Mouse (Mus musculus): ENCODE data around the gene Pde4d. TPM values are rescaled to one million over a fixed set of nuclear protein-coding genes. Genes with fewer than 3 reads are reported as not detected.
A peak's percentile ranks its signal among the peaks of the same experiment; 100 is the strongest.

The Pde4d gene
- polyA plus RNA-seq, 1 experiment from 2014 or later: 14.9 TPM

GRCm38 (mm10) chr13:109629216-109629615 lies 1179.5 kb downstream of the Pde4d start:
- H3K4me2 ChIP-seq (ENCODE audit: low read depth, low read length): no peak overlapping the region
- H3K4me1 ChIP-seq (replicated peaks; ENCODE audit: control insufficient read depth, insufficient read depth, low read length): peaks cover 17% of the 10 kb centered on the region
- ATAC-seq (ENCODE audit: low read depth): no peak
- H3K27me3 ChIP-seq (ENCODE audit: control insufficient read depth, insufficient read depth, low read depth, low read length): no peaks in the 10 kb centered on the region
- no peak overlapping the region for H3K9ac ChIP-seq (ENCODE audit: low read length)
- WGBS: 87% methylated on average over 5 of the region's 5 CpGs
- H3K27ac ChIP-seq (ENCODE audit: low read length): no peak overlapping the region
- no peaks in the 10 kb centered on the region for H3K36me3 ChIP-seq (ENCODE audit: control insufficient read depth, insufficient read depth, low read length)
- H3K4me3 ChIP-seq (ENCODE audit: low read length): no peak overlapping the region
- H3K9me3 ChIP-seq (ENCODE audit: control insufficient read depth, low read length): no peaks in the 10 kb centered on the region

GRCm38 (mm10) chr13:109631399-109632026 lies 1181.8 kb downstream of the Pde4d start:
- Histone ChIP-seq H3K4me1 (replicated peaks; ENCODE audit: control insufficient read depth, insufficient read depth, low read length) (peaks cover 17% of the 10 kb centered on the region), H3K36me3 (ENCODE audit: control insufficient read depth, insufficient read depth, low read length) (no peaks in the 10 kb centered on the region), H3K9ac (ENCODE audit: low read length) (no peak overlapping the region), H3K27me3 (ENCODE audit: control insufficient read depth, insufficient read depth, low read depth, low read length) (no peaks in the 10 kb centered on the region), H3K27ac (ENCODE audit: low read length) (peak overlapping the region; percentile 65; the same call in 1 of the 2 replicates), H3K9me3 (ENCODE audit: control insufficient read depth, low read length) (no peaks in the 10 kb centered on the region), H3K4me2 (ENCODE audit: low read depth, low read length) (no peak overlapping the region), H3K4me3 (ENCODE audit: low read length) (no peak overlapping the region)
- peak; percentile 48; the same call in 1 of the 2 replicates for ATAC-seq (ENCODE audit: low read depth)
- 21% methylated on average over 10 of the region's 10 CpGs for WGBS

GRCm38 (mm10) chr13:109632387-109633036 lies 1182.8 kb downstream of the Pde4d start:
- H3K27ac ChIP-seq (ENCODE audit: low read length): peak overlapping the region; percentile 72
- peak; percentile 81 for ATAC-seq (ENCODE audit: low read depth)
- H3K9me3 ChIP-seq (ENCODE audit: control insufficient read depth, low read length): no peaks in the 10 kb centered on the region
- H3K4me3 ChIP-seq (ENCODE audit: low read length): no peak overlapping the region
- H3K4me2 ChIP-seq (ENCODE audit: low read depth, low read length): peak overlapping the region; percentile 25
- 22% methylated on average over 7 of the region's 7 CpGs for WGBS
- H3K4me1 ChIP-seq (replicated peaks; ENCODE audit: control insufficient read depth, insufficient read depth, low read length): peaks cover 17% of the 10 kb centered on the region
- H3K36me3 ChIP-seq (ENCODE audit: control insufficient read depth, insufficient read depth, low read length): no peaks in the 10 kb centered on the region
- no peaks in the 10 kb centered on the region for H3K27me3 ChIP-seq (ENCODE audit: control insufficient read depth, insufficient read depth, low read depth, low read length)
- no peak overlapping the region for H3K9ac ChIP-seq (ENCODE audit: low read length)

GRCm38 (mm10) chr13:109633037-109633418 lies 1183.3 kb downstream of the Pde4d start:
- WGBS: 38% methylated on average over 3 of the region's 3 CpGs
- peaks cover 17% of the 10 kb centered on the region for H3K4me1 ChIP-seq (replicated peaks; ENCODE audit: control insufficient read depth, insufficient read depth, low read length)
- ATAC-seq (ENCODE audit: low read depth): no peak
- no peak overlapping the region for H3K9ac ChIP-seq (ENCODE audit: low read length)
- no peaks in the 10 kb centered on the region for H3K27me3 ChIP-seq (ENCODE audit: control insufficient read depth, insufficient read depth, low read depth, low read length)
- no peak overlapping the region for H3K4me3 ChIP-seq (ENCODE audit: low read length)
- peak overlapping the region; percentile 72 for H3K27ac ChIP-seq (ENCODE audit: low read length)
- H3K4me2 ChIP-seq (ENCODE audit: low read depth, low read length): peak overlapping the region; percentile 25; the same call in 1 of the 2 replicates
- no peaks in the 10 kb centered on the region for H3K36me3 ChIP-seq (ENCODE audit: control insufficient read depth, insufficient read depth, low read length)
- no peaks in the 10 kb centered on the region for H3K9me3 ChIP-seq (ENCODE audit: control insufficient read depth, low read length)

GRCm38 (mm10) chr13:109635901-109636520 lies 1186.3 kb downstream of the Pde4d start:
- H3K36me3 ChIP-seq (ENCODE audit: control insufficient read depth, insufficient read depth, low read length): no peaks in the 10 kb centered on the region
- no peak overlapping the region for H3K4me3 ChIP-seq (ENCODE audit: low read length)
- no peak overlapping the region for H3K9ac ChIP-seq (ENCODE audit: low read length)
- ATAC-seq (ENCODE audit: low read depth): no peak
- H3K4me1 ChIP-seq (replicated peaks; ENCODE audit: control insufficient read depth, insufficient read depth, low read length): peaks cover 19% of the 10 kb centered on the region
- no peaks in the 10 kb centered on the region for H3K9me3 ChIP-seq (ENCODE audit: control insufficient read depth, low read length)
- no peak overlapping the region for H3K4me2 ChIP-seq (ENCODE audit: low read depth, low read length)
- H3K27me3 ChIP-seq (ENCODE audit: control insufficient read depth, insufficient read depth, low read depth, low read length): no peaks in the 10 kb centered on the region
- WGBS: 70% methylated on average over 10 of the region's 10 CpGs
- no peak overlapping the region for H3K27ac ChIP-seq (ENCODE audit: low read length)

- H3K9me3 ChIP-seq (ENCODE audit: control insufficient read depth, low read length): no peaks in the 10 kb centered on the region
- H3K27me3 ChIP-seq (ENCODE audit: control insufficient read depth, insufficient read depth, low read depth, low read length): no peaks in the 10 kb centered on the region
- no peak for ATAC-seq (ENCODE audit: low read depth)
- no peak overlapping the region for H3K27ac ChIP-seq (ENCODE audit: low read length)
- H3K4me3 ChIP-seq (ENCODE audit: low read length): no peak overlapping the region
- no peak overlapping the region for H3K4me2 ChIP-seq (ENCODE audit: low read depth, low read length)
- H3K36me3 ChIP-seq (ENCODE audit: control insufficient read depth, insufficient read depth, low read length): no peaks in the 10 kb centered on the region
- no peak overlapping the region for H3K9ac ChIP-seq (ENCODE audit: low read length)
- peaks cover 2% of the 10 kb centered on the region; the same call in 1 of the 2 replicates for H3K4me1 ChIP-seq (replicated peaks; ENCODE audit: control insufficient read depth, insufficient read depth, low read length)
These were observed 1188.5 kb downstream of the Pde4d start for GRCm38 (mm10) chr13:109638273-109638672.

GRCm38 (mm10) chr13:109639286-109639685 lies 1189.5 kb downstream of the Pde4d start:
- Histone ChIP-seq H3K27ac (ENCODE audit: low read length) (no peak overlapping the region), H3K36me3 (ENCODE audit: control insufficient read depth, insufficient read depth, low read length) (no peaks in the 10 kb centered on the region), H3K9me3 (ENCODE audit: control insufficient read depth, low read length) (no peaks in the 10 kb centered on the region), H3K9ac (ENCODE audit: low read length) (no peak overlapping the region), H3K27me3 (ENCODE audit: control insufficient read depth, insufficient read depth, low read depth, low read length) (no peaks in the 10 kb centered on the region), H3K4me2 (ENCODE audit: low read depth, low read length) (no peak overlapping the region), H3K4me3 (ENCODE audit: low read length) (no peak overlapping the region), H3K4me1 (replicated peaks; ENCODE audit: control insufficient read depth, insufficient read depth, low read length) (peaks cover 2% of the 10 kb centered on the region; the same call in 1 of the 2 replicates)
- ATAC-seq (ENCODE audit: low read depth): peak; percentile 59
- WGBS: 32% methylated on average over 6 of the region's 6 CpGs

GRCm38 (mm10) chr13:109641562-109641961 lies 1191.8 kb downstream of the Pde4d start:
- no peaks in the 10 kb centered on the region for H3K27me3 ChIP-seq (ENCODE audit: control insufficient read depth, insufficient read depth, low read depth, low read length)
- WGBS: 40% methylated on average over 6 of the region's 6 CpGs

GRCm38 (mm10) chr13:109643419-109643818 lies 1193.7 kb downstream of the Pde4d start:
- H3K9ac ChIP-seq (ENCODE audit: low read length): no peak overlapping the region
- ATAC-seq (ENCODE audit: low read depth): no peak
- WGBS: 79% methylated on average over 3 of the region's 3 CpGs
- no peak overlapping the region for H3K4me2 ChIP-seq (ENCODE audit: low read depth, low read length)
- no peaks in the 10 kb centered on the region for H3K27me3 ChIP-seq (ENCODE audit: control insufficient read depth, insufficient read depth, low read depth, low read length)
- no peak overlapping the region for H3K4me3 ChIP-seq (ENCODE audit: low read length)
- peaks cover 7% of the 10 kb centered on the region; the same call in 1 of the 2 replicates for H3K4me1 ChIP-seq (replicated peaks; ENCODE audit: control insufficient read depth, insufficient read depth, low read length)
- H3K36me3 ChIP-seq (ENCODE audit: control insufficient read depth, insufficient read depth, low read length): no peaks in the 10 kb centered on the region
- H3K9me3 ChIP-seq (ENCODE audit: control insufficient read depth, low read length): no peaks in the 10 kb centered on the region
- H3K27ac ChIP-seq (ENCODE audit: low read length): no peak overlapping the region

More at GRCm38 (mm10) chr13:109641562-109641961, 1191.8 kb downstream of the Pde4d start:
- Histone ChIP-seq H3K36me3 (ENCODE audit: control insufficient read depth, insufficient read depth, low read length) (no peaks in the 10 kb centered on the region), H3K4me1 (replicated peaks; ENCODE audit: control insufficient read depth, insufficient read depth, low read length) (peaks cover 2% of the 10 kb centered on the region; the same call in 1 of the 2 replicates), H3K4me3 (ENCODE audit: low read length) (no peak overlapping the region), H3K27ac (ENCODE audit: low read length) (0 out of 2 replicates have a peak overlapping the region, but pooled peaks have one; percentile 25), H3K4me2 (ENCODE audit: low read depth, low read length) (no peak overlapping the region), H3K9ac (ENCODE audit: low read length) (no peak overlapping the region), H3K9me3 (ENCODE audit: control insufficient read depth, low read length) (no peaks in the 10 kb centered on the region)
- ATAC-seq (ENCODE audit: low read depth): no peak
